Mouse (Mus musculus) naive thymus-derived CD4-positive, alpha-beta T cell, adult 5 months (primary cell): ENCODE data around the gene Olfr829. TPM values are rescaled to one million over a fixed set of nuclear protein-coding genes. Genes with fewer than 3 reads are reported as not detected.

ENCODE experiments used
- polyA plus RNA-seq: library from polyadenylated mRNA; unstranded; fragments of 100-300 nt; shearing (Covaris generic); gene quantifications from one replicate; pipeline ENCODE4 v1.2.1, GENCODE M21; 2017

Olfr829 gene
- not detected for polyA plus RNA-seq

GRCm38 (mm10) chr9:18854633-18855032 is at the start of gene Olfr829:
Olfr829 (plus strand) TSS chr9:18854933.

GRCm38 (mm10) chr9:18819426-18819825 is 35.3 kb upstream of the Olfr829 start, which contains the start of gene Olfr828:
Olfr828 (minus strand) TSS chr9:18819526.

GRCm38 (mm10) chr9:18874393-18874792 is 19.7 kb downstream of the Olfr829 start, which contains the start of gene Olfr830:
Olfr830 (plus strand) TSS chr9:18874693.

Other genes with a start within 250 kb of the Olfr829 start
- 0.02 TPM for gene Muc16, start 180.4 kb upstream of the Olfr829 start, polyA plus RNA-seq
- gene Olfr24, start 90.9 kb upstream of the Olfr829 start, polyA plus RNA-seq = 0.10 TPM
- gene Olfr828, start 35.4 kb upstream of the Olfr829 start, polyA plus RNA-seq = not detected
- gene Olfr830, start 19.8 kb downstream of the Olfr829 start, polyA plus RNA-seq = not detected
- gene Olfr832, start 82.2 kb downstream of the Olfr829 start, polyA plus RNA-seq = not detected
- not detected for gene Olfr834, start 133.1 kb downstream of the Olfr829 start, polyA plus RNA-seq
- gene Olfr835, start 177.8 kb downstream of the Olfr829 start, polyA plus RNA-seq = not detected